Mouse (Mus musculus) cerebellum, postnatal 36 days (tissue): ENCODE data around the gene Epha3.

Source experiments
- DNase-seq, 2 experiments: peaks; one replicate each; pipeline ENCODE4 v3.0.0; 2021 to 2022; ENCODE audit warnings: mixed read lengths in 2 of 2

Gene Epha3

GRCm38 (mm10) chr16:63782101-63782500 is 81.9 kb downstream of the Epha3 start:
- DNase-seq = no peak

DNA sequence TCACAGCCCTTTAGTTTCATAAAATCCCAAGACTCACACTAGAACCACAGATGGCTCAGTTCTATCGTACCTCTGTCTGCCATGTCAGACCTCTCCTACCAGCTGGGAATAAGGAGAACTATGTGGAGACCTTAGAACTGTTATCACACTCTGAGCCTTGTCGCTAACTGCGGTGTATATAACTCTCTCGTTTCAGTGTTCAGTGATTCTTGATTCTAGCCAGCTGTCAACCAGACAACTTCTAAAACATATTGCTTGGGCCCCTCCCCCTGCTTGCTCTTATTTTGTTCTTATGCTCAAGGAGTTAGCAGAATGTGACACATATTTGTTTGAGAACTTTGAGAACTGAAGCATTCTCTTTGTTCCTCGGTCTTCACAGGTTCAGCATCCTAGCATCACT is 83.8 kb downstream of the Epha3 start:
- no peak for DNase-seq

GRCm38 (mm10) chr16:63777811-63778210 is 86.2 kb downstream of the Epha3 start:
- no peak for DNase-seq

DNA sequence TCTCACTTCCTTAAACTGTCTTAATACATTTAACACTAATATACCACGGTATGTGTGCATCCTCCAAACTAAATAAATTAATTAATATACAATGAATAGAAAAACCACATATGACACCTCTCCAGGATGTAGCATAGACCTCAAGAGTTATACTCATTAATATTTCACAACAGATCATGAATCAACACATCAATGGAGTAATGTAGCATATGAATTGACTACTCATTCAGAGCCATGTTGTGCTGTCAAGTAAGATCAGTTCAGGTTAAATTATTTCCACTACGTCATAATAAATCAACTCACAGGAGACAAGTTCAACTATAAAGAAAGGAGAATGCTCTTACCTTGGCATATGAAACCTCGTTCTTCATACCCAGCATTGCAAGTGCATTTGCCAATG is 91.4 kb downstream of the Epha3 start:
- DNase-seq = no peak

DNA sequence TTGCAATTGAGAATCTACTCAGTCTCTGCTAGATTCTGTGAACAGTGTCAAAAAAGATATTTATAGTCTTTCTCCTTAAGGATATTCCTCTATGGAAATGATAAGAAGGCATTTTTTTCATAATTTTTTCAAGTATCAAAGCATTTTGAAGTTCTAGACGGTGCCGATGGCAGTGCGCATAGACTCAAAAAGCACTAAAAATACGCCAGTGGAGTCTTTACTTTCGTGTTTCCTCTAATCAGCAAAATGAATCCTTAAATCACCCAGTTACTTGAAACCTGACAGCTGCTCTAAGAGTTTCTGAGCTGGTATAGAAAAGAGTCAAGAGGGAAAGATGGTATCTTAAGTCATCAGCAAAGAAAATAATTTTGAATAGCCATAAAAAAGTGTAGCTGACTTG is 96.4 kb downstream of the Epha3 start:
- DNase-seq = no peak

DNA sequence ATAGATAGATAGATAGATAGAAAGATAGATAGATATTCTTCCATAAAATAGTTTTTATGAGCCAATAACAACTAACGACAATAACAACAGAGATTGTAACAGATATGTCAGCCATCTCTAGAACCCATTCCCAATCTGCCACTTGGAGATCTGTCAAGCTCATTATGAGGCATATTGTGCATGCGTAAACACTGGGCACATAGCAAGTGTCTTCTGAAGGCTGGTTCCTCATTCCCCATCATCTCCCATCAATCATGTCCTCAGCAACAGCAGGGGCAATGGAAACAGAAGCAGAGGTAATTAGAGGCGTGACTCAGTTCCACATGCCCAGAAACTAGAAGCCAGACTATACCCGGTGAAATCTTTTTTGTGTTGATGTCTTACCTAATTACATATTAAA is 102.8 kb downstream of the Epha3 start:
- DNase-seq = no peak

- DNase-seq = no peak
Measured at GRCm38 (mm10) chr16:63760112-63760511, 103.9 kb downstream of the Epha3 start.

DNA sequence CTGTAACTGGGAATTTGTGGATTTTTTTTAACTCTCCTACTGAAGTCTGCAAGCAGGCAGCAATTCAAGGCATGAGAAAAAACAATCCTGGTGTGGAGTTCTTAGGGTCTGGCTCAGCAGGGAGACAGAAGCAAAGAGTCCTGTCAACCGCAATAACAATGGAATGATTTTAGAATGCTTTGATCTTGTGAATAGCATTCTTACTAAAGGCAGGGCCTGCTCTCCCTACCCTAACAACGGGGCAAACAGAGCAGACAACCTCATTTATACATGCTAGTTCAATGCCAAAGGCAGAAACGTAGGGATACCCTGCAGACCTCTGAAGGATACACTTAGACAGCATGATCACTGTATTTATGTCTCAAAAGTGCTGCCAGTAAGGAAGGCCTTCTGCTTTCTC is 110.9 kb downstream of the Epha3 start:
- no peak for DNase-seq

DNA sequence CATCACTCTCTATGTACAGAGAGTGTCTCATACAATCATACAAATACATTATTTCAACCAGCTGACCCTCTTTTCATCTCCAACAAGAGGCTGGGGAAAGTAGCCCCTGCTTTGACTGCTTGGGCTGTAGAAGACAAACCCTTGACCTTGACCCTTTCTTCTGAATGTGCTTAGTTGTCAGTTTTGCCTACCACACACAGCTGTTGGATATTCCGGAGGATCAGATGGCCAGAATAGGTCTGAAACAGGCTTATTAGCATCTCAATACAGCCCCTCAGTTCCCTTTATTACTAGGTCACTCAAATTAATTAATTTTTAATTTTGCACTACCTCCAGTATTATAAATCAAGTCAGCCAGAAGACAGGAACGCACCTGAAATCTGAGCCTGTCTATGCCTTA is 116.2 kb downstream of the Epha3 start:
- DNase-seq = no peak

- DNase-seq = no peak
Measured at GRCm38 (mm10) chr16:63745465-63745864, 118.5 kb downstream of the Epha3 start.

GRCm38 (mm10) chr16:63743208-63743854 is 120.6 kb downstream of the Epha3 start:
- no peak for DNase-seq

DNA sequence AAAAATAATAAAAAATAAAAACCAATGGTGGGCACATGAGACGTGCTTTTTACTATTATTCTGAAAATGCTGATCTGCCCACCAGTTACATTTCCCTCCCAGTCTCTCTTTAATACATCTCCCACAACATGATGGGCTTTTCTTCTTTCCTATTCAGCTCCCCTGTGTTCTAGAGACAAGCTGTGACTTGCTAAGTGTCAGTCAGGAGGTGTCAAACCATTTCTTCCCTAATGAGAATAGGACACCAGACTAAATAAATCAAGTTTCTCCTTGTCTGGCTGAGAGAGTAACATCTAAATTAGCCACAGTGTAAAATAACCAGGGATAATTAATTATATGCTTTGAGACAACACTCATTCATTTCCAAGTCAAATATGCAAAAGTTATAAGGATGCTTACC is 144.7 kb downstream of the Epha3 start:
- DNase-seq = no peak

- no peak for DNase-seq
Measured at GRCm38 (mm10) chr16:63717317-63717716, 146.7 kb downstream of the Epha3 start.

- DNase-seq = no peak
Measured at GRCm38 (mm10) chr16:63706912-63707868, 156.8 kb downstream of the Epha3 start.

DNA sequence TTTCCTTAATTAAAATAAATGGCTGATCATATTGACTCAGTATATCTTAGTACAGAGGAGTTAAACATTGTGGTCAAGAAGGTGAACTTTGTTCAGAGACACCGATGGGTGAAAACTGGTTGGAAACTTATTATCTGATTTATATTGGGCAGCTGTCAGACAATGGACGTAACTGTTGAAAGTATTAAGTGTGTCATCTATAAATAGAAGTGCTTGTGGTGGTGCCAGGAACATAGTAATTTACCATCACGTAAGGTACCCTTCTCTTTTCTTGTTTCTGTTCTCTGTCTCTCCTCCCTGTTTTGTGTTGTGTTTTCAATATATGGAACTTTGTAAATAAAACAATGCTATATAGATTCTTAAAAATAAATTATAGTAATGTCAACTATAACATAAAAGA is 174.6 kb downstream of the Epha3 start:
- no peak for DNase-seq

- DNase-seq = peak in 1 of 2 experiments; percentile 21
Measured at GRCm38 (mm10) chr16:63684211-63684610, 179.8 kb downstream of the Epha3 start.

DNA sequence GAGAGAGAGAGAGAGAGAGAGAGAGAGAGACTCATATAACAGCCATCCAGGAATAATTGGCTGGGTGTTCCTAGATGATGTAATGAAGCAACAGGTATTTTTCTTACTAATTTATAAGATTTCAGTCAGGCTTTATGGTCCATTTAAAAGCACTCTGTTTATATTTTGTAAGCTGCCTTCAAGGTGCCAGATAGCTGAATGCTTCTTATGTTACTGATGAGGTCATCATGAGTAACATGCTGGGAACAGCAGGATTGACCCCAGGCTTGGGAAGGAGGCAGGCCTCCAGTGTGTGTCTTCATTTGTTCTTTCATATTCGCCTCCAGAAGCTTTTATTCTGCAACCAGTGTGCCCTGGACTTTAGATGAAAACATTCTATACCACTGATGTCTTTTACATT is 189.5 kb downstream of the Epha3 start:
- DNase-seq = peak; percentile 9 to 23

- peak; percentile 30 to 55 for DNase-seq
Measured at GRCm38 (mm10) chr16:63673236-63673840, 190.6 kb downstream of the Epha3 start.

GRCm38 (mm10) chr16:63665897-63666464 is 198.0 kb downstream of the Epha3 start:
- DNase-seq = no peak

DNA sequence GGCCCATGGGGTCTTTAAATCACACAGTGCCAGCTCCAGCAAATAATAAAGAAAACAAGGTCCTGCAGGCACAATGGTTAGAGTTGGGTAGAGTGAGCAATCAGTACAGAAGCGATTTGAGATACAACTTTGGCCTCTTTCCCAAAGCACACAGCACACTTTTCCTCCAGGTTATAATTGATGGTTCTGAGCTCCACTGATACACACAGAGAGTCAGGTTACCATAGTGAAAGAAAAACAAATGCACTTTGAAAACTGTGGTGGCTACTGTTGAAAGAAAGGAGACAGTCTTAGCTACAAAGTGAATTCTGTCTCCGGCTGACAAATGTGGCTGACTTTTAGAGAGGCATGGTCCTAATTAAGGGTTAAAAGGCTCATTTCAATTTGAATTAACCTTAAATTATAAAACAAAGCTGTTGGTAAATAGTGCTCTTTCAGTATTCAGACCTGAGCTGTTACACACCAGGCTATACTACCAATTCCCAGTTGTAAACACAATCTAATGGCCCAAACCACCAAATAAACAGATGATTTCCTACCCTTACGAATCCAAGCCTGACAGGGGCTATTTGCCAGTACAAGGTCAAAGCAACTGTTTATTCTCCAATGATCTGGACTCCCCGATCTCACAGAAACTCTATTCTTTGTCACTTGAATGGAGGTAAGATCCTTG is 205.5 kb downstream of the Epha3 start:
- DNase-seq = no peak

GRCm38 (mm10) chr16:63657743-63658142 is 206.2 kb downstream of the Epha3 start:
- DNase-seq = no peak

GRCm38 (mm10) chr16:63653393-63653918 is 210.5 kb downstream of the Epha3 start:
- DNase-seq = no peak

GRCm38 (mm10) chr16:63650760-63651159 is 213.2 kb downstream of the Epha3 start:
- DNase-seq = no peak
